Mouse (Mus musculus) mouse embryonic stem cell (cell line): ENCODE results near the gene March2.

Experiments
- in situ Hi-C, 2 experiments: fragments of 300-500 bp; cut with MboI; formaldehyde crosslinking; loops; 1 replicate in 1 of 2; 3 replicates in 1 of 2; pipeline ENCODE4 v1.14.3; 2019 to 2020; ENCODE audit warnings: low sequenced_read_pairs in 2 of 2, low pct_unique_long_range_greater_than_20kb in 1 of 2, mixed read lengths in 1 of 2; ENCODE audit not compliant: unreplicated experiment in 1 of 2

The March2 gene

GRCm38 (mm10) chr17:33666813-33667212 lies 51.7 kb downstream of the March2 start:
- in situ Hi-C loops, result no loop called here

DNA sequence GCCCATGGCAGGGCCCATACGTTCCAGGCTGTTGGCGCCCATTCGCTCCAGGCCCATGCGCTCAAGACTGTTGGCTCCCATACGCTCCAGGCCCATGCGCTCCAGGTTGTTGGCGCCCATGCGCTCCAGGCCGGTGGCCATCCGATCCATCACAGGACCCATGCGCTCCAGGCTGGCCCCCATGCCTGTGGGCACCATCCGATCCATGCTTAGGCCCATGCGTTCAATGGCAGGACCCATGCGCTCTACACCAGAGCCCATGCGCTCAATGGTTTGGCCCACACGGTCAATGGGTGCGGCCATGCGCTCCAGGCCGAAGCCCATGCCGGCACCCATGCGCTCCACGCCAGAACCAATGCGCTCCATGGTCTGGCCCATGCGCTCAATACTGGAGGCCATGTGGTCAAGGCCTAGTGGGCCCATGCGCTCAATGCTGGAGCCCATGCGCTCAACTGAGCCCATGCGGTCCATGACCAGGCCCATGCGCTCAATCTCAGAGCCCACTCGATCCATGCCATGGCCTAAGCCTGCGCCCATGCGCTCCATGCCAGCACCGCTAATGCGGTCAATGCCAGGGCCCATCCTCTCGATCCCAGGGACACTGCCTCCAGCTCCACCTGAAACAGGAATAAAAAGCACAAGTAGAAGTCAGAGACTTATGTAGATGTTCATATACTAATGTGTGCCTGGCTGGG lies 68.5 kb downstream of the March2 start:
- in situ Hi-C loops, result no loop called here

DNA sequence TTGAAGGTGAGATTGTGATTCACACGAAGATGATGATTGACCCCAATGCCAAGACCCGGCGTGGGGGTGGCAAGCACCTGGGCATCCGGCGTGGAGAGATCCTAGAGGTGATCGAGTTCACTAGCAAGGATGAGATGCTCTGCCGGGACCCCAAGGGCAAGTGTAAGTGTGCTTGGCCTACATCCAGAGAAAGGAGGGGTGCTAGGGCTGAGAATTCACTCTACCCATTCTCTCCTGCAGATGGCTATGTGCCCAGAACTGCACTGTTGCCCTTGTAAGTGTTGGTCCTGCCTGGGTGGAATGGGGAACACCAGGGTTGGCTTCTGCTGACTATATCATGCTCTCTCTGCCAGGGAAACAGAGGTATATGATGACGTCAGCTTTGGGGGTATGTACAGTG lies 73.4 kb downstream of the March2 start:
- in situ Hi-C loops, result no loop called here

DNA sequence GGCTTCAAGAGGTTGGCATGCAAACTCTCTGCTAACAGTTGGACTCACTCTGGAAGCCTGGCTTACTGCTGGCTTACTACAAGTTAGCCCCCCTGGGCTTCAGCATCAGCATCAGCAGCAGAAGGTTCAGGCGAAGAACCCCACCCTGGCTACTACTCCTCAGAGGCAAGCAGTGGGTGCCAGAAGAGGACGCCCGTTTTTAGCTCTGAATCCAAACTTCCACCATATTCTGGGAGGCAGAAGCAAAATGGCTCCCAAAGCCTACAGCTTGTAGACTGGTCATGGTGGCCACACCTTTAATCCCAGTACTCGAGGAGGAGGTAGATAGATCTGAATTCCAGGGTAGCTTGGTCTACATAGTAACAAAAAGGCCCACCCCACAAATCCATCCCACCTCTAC lies 74.4 kb downstream of the March2 start:
- in situ Hi-C loops, result no loop called here

DNA sequence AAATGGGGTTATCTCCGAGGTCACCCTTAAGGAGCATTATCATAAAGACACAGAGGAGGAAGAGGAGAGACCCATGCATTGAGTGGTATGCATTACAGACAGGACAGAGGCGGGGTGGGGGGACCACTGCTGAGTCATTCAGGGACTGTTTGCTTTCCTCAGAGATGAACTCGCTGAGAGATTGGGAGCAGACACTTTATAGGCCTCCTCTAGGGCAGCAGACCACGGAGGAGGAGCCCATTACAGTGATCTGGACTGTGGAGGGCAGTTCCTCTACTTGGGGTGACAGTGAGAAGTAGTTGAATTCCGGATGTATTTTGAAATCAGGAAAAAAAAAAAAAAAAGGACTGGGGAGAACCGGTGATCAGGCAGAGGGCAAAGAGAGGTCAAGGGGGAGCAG lies 78.7 kb downstream of the March2 start:
- in situ Hi-C loops, result no loop called here

DNA sequence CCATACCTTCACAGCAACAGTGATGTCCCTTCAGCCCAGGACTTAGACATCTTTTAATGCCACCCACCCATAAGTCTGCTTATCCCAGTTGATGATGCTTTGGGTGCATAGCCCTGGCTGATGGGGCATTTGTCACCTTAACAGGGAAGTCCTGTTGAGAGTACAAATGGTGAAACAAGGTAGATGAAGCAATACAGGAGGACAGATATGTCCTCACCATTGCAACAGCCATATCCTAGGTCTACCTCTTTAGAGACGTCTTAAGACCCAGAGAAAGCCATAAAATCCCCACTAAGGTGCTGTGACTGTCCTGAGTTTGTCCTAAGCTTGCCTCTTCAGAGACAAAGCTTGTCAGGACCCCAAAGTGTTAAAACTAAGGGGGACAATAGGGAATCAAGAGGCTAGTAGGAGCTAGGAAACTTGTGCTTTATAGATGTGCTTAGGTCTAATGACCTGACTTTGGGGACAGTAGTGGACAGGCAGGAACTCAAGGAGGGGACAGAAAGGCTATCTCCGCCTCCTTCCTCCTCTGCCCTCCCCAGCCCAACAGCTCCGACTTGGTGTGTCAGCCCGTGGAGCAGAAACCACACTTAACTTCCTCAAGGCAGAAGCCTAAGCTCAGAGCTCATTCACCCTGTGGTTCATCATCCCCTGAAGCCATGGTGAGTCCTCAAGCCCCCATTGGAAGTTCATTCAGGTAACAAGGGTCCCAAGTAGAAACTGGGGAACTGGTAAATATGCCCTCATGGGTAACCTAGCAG lies 80.8 kb downstream of the March2 start, which contains the start of gene Pram1:
TSS of gene Pram1 (plus strand) at position 541 of the 761 bp plus-strand sequence.
- in situ Hi-C loops, result no loop called here

- in situ Hi-C loops, result no loop called here
These were observed 81.4 kb downstream of the March2 start for GRCm38 (mm10) chr17:33637038-33637437.
